Mouse (Mus musculus) testis, adult 2 months (tissue): Measurements from ENCODE around the gene Mrpl3. TPM values are rescaled to one million over a fixed set of nuclear protein-coding genes. Genes with fewer than 3 reads are reported as not detected.

Source experiments
- H3K27ac ChIP-seq: fragments of 200-500 bp; 2 replicates; pipeline ENCODE4 v1.5.1; 2012; ENCODE audit warnings: low read depth, low read length; ENCODE audit not compliant: control insufficient read depth, insufficient read depth
- H3K27me3 ChIP-seq: fragments of 200-500 bp; 2 replicates; pipeline ENCODE4 v1.6.1; 2012; ENCODE audit warnings: mild to moderate bottlenecking, low read length, moderate library complexity; ENCODE audit not compliant: control insufficient read depth, insufficient read depth
- H3K36me3 ChIP-seq: fragments of 200-500 bp; 2 replicates; pipeline ENCODE4 v1.6.1; 2012; ENCODE audit warnings: mild to moderate bottlenecking, low read length; ENCODE audit not compliant: control insufficient read depth, insufficient read depth
- H3K4me1 ChIP-seq: fragments of 200-500 bp; 2 replicates; pipeline ENCODE4 v1.6.1; 2012; ENCODE audit warnings: low read length; ENCODE audit not compliant: control insufficient read depth, insufficient read depth
- H3K4me3 ChIP-seq: fragments of 200-500 bp; 2 replicates; pipeline ENCODE4 v1.5.1; 2012; ENCODE audit warnings: low read depth, mild to moderate bottlenecking, low read length, moderate library complexity, mixed read lengths; ENCODE audit not compliant: control insufficient read depth
- CTCF ChIP-seq: fragments of 200-500 bp; IDR thresholded peaks from 2 replicates; pipeline ENCODE4 v1.5.1; 2012; ENCODE audit warnings: low read depth, mild to moderate bottlenecking, inconsistent platforms, low read length, moderate library complexity; ENCODE audit not compliant: control insufficient read depth, insufficient read depth, insufficient replicate concordance
- POLR2A ChIP-seq: fragments of 200-500 bp; IDR thresholded peaks from 2 replicates; pipeline ENCODE4 v1.6.1; 2012; ENCODE audit warnings: low read depth, mild to moderate bottlenecking, inconsistent platforms, low read length, moderate library complexity; ENCODE audit not compliant: control insufficient read depth
- polyA plus RNA-seq: library from polyadenylated mRNA; depleted of rRNA; stranded (reverse); fragments of >200 nt; gene quantifications from 2 replicates; pipeline ENCODE4 v1.2.3, GENCODE M21; 2012

The Mrpl3 gene
- polyA plus RNA-seq, 1 experiment = 32.0 TPM

DNA sequence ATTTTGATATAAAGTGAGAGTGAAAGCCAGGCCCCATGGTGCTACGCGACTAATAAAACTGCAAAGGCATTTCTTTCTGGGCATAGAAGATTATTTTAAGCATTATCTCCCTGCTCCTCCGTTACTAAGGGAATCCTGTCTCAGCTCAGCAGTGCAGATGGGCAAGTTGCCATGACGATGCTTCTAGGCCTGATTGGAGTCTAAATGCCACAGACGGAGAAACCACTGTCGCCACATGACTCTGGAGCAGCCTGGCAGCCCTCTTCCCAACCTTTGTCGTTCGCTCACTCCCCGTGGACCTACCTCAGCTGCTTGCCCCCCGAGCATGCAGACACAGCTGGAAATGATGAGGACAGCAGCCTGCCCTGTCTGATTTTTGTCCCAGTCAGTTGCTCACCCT, 4.7 kb upstream of the Mrpl3 start:
- Histone ChIP-seq H3K36me3 (no peaks in the 10 kb centered on the region), H3K4me3 (no peak overlapping the region), H3K27me3 (no peaks in the 10 kb centered on the region), H3K4me1 (no peaks in the 10 kb centered on the region), H3K27ac (no peak overlapping the region)
- TF ChIP-seq POLR2A (no peak), CTCF (no peak)

- Histone ChIP-seq H3K27me3 (no peaks in the 10 kb centered on the region), H3K27ac (no peak overlapping the region), H3K4me3 (no peak overlapping the region), H3K36me3 (no peaks in the 10 kb centered on the region), H3K4me1 (no peaks in the 10 kb centered on the region)
- TF ChIP-seq POLR2A (no peak), CTCF (no peak)
Measured at GRCm38 (mm10) chr9:105049636-105050035, 3.4 kb upstream of the Mrpl3 start.

DNA sequence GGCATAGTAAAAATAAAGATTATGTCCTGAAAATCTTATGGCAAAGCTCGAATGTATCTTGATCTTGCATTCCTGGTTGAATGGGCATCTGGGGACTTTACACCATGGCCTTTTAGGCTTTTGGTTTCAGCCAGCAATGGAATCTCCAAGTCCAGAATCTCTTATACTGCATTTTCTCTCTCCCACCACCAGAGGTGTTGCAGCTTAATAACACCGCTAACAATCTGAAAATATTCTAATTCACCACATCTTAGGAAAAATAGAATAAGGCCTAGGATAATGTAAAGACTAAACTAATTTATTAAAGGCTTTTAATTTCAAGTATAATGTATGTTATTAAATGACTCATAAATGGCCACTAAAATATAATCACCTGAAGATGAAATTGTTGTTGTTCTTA, 2.8 kb upstream of the Mrpl3 start:
- H3K27ac ChIP-seq = no peak overlapping the region
- no peaks in the 10 kb centered on the region for H3K4me1 ChIP-seq
- no peak overlapping the region for H3K4me3 ChIP-seq
- no peak for TF ChIP-seq CTCF
- H3K36me3 ChIP-seq = no peaks in the 10 kb centered on the region
- H3K27me3 ChIP-seq = no peaks in the 10 kb centered on the region

DNA sequence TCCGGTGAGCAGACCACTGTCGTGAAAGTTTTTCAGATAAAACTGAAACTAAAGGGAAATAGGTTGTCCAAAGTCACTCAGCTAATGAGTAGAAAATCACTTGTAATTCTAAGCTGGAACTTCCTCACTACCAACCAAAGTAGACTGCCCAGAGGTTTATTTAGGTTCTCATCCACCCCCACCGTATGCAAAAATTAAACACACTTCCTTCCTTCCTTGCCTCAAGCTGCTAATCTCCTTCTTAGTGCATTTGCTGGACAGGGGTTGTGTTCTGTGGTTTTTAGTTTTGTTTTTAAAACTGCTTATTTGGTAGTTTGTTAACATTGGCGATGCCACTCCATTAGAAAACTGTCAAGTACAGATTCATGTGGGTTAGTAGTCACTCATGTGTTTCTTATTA, 773 bp downstream of the Mrpl3 start:
- Histone ChIP-seq H3K36me3 (no peaks in the 10 kb centered on the region; the same call in 1 of the 2 replicates), H3K27ac (peak overlapping the region; percentile 88; the same call in 1 of the 2 replicates), H3K4me3 (peak overlapping the region; percentile 99; the same call in 1 of the 2 replicates), H3K4me1 (no peaks in the 10 kb centered on the region), H3K27me3 (no peaks in the 10 kb centered on the region)
- no peak for TF ChIP-seq POLR2A
- no peak for TF ChIP-seq CTCF

GRCm38 (mm10) chr9:105069106-105069505, 16.1 kb downstream of the Mrpl3 start:
- Histone ChIP-seq H3K27me3 (no peaks in the 10 kb centered on the region), H3K36me3 (peaks cover 4% of the 10 kb centered on the region), H3K27ac (no peak overlapping the region), H3K4me1 (peaks cover 5% of the 10 kb centered on the region; the same call in 1 of the 2 replicates), H3K4me3 (no peak overlapping the region)
- TF ChIP-seq POLR2A (no peak), CTCF (no peak)

DNA sequence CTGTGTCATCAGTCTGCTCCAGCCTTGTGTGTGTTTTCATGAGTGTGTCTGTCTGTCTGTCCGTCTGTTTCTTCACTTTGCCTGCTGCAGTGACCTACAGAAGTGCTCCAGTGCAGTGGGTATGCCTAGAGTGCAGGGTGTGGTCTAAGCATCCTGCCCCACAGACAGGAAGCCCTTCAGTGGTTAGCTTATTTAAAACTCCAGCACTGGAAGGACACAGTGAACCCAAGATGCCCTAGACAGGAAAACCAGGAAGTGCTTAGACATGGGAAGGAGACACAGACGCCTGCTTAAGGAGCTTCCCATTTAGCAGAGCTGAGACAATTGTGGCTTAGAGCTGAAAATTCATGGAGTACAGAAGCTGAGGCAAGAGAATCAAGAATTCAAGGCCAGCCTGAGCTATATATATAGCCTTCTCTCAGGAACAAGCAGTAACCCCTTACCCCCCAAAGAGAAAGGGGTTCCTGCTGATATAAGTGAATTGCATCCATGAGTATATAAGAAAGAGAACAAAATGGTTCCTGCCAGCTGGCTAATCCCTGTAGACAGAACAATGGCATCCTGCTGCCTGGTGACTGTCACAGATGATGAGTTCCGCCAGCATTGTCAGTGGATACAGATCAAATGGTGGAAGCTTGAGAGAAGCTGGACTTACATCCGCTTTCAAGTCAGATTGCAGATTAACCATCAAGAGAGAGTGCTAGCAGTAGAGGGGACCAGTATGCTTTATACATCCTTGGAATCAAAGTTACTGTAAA, 20.1 kb downstream of the Mrpl3 start:
- Histone ChIP-seq H3K4me3 (no peak overlapping the region), H3K27ac (no peak overlapping the region), H3K4me1 (no peaks in the 10 kb centered on the region), H3K27me3 (no peaks in the 10 kb centered on the region), H3K36me3 (peaks cover 2% of the 10 kb centered on the region; the same call in 1 of the 2 replicates)
- TF ChIP-seq CTCF (no peak), POLR2A (no peak)

- Histone ChIP-seq H3K4me3 (no peak overlapping the region), H3K36me3 (peaks cover 1% of the 10 kb centered on the region; the same call in 1 of the 2 replicates), H3K27me3 (no peaks in the 10 kb centered on the region), H3K27ac (no peak overlapping the region), H3K4me1 (no peaks in the 10 kb centered on the region)
- TF ChIP-seq CTCF (no peak), POLR2A (no peak)
Measured at GRCm38 (mm10) chr9:105074851-105075250, 21.8 kb downstream of the Mrpl3 start.
